Mouse (Mus musculus) heart, postnatal 0 days (tissue): ENCODE measurements around the gene Frmd4b. TPM values are rescaled to one million over a fixed set of nuclear protein-coding genes. Genes with fewer than 3 reads are reported as not detected.
A peak's percentile ranks its signal among the peaks of the same experiment; 100 is the strongest.

Experiments used
- ATAC-seq: fragments of 200-750 bp; cut with Nextera tagmentation; 2 replicates; pipeline ENCODE4 v1.8.0; 2017; ENCODE audit warnings: low read depth, moderate number of reproducible peaks, moderate library complexity; ENCODE audit not compliant: insufficient read depth
- DNase-seq: peaks from one replicate; pipeline ENCODE4 v3.0.0-alpha.2; 2016; ENCODE audit warnings: low spot score
- H3K27ac ChIP-seq: fragments of 300-500 bp; sonication (generic); 2 replicates; pipeline ENCODE4 v1.5.1; 2014; ENCODE audit warnings: low read depth, mild to moderate bottlenecking
- H3K27me3 ChIP-seq: fragments of 300-500 bp; sonication (generic); 2 replicates; pipeline ENCODE4 v1.6.1; 2014; ENCODE audit warnings: low read length, mixed read lengths; ENCODE audit not compliant: control insufficient read depth, insufficient read depth
- H3K36me3 ChIP-seq: fragments of 300-500 bp; sonication (generic); replicated peaks from 2 replicates; pipeline ENCODE4 v1.6.1; 2014; ENCODE audit warnings: low read length, mixed read lengths; ENCODE audit not compliant: control insufficient read depth, insufficient read depth
- H3K4me1 ChIP-seq: fragments of 300-500 bp; sonication (generic); 2 replicates; pipeline ENCODE4 v1.6.1; 2014; ENCODE audit warnings: antibody characterized with exemption; ENCODE audit not compliant: control insufficient read depth, insufficient read depth
- H3K4me2 ChIP-seq: fragments of 300-500 bp; sonication (generic); 2 replicates; pipeline ENCODE4 v1.6.1; 2014; ENCODE audit warnings: low read depth, mild to moderate bottlenecking, low read length, moderate library complexity
- H3K4me3 ChIP-seq: fragments of 300-500 bp; sonication (generic); 2 replicates; pipeline ENCODE4 v1.5.1; 2014; ENCODE audit warnings: low read depth, low read length
- H3K9ac ChIP-seq: fragments of 300-500 bp; sonication (generic); replicated peaks from 2 replicates; pipeline ENCODE4 v1.6.1; 2014; ENCODE audit warnings: low read depth, low read length, mixed read lengths
- H3K9me3 ChIP-seq: fragments of 300-500 bp; sonication (generic); replicated peaks from 2 replicates; pipeline ENCODE4 v1.6.1; 2016; ENCODE audit warnings: low read length; ENCODE audit not compliant: control insufficient read depth
- CTCF ChIP-seq: IDR thresholded peaks from 2 replicates; pipeline ENCODE4 v1.5.1; 2016; ENCODE audit warnings: antibody characterized with exemption, control low read depth, low read depth
- EP300 ChIP-seq: IDR thresholded peaks from 2 replicates; pipeline ENCODE4 v1.6.1; 2016; ENCODE audit warnings: antibody characterized with exemption, low read depth
- WGBS: fragments of 180-500 bp; shearing (Covaris S2); extraction: QIAGEN DNeasy Blood & Tissue Kit; methylation state at CpG from one replicate; pipeline ENCODE4 v1.1.7; 2014; 5-methylcytosine and 5-hydroxymethylcytosine counted together
- polyA plus RNA-seq: library from polyadenylated mRNA; unstranded; fragments of >200 nt; fragmentation: Nextera tagmentation; extraction: Ambion mirVana; gene quantifications from 2 replicates; pipeline ENCODE4 v1.2.1, GENCODE M21; 2015
- total RNA-seq: library from RNA; depleted of rRNA; stranded (reverse); fragments of >200 nt; gene quantifications from 2 replicates; pipeline ENCODE4 v1.2.3, GENCODE M21; 2014; ENCODE audit warnings: low replicate concordance

Gene Frmd4b
- total and polyA plus RNA-seq, 2 experiments from 2014 or later = 6.2 to 19.0 TPM

DNA sequence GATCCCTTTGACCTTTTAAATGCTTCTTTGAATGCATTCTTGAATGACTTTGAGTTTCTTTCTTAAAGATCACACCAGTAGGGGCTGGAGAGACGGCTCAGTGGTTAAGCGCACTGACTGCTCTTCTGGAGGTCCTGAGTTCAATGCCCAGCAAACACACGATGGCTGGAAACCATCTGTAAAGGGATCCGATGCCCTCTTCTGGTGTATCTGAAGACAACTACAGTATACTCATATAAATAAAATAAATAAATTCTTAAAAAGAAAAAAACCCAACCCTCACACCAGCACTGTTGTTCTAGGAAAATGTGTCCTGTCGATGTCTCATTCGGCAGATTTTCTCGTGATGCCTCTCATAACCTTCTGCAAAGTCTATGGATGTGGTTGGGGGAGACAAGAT lies 116.3 kb downstream of the Frmd4b start:
- ATAC-seq = no peak

DNA sequence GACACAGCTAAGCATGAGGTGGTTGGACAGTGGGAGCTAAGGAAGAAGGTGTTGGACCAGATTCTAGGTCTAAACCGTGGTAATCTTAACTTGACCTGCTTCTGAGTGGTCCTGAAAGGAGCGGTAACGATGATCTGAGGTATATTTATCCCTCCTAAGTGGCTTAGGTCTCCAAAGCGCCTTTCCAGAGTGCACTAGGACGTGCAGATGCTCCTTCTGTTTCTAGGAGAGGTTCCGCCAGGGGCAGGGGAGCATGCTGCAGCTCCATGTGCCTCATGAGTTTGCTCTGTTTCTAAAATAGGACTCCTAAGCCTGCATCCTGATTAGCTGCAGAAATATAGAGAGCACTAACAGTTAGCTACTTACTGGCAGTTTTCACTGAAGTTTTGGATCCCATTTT lies 117.1 kb downstream of the Frmd4b start:
- H3K4me3 ChIP-seq = no peak overlapping the region
- no peak for DNase-seq
- no peak overlapping the region for H3K27ac ChIP-seq
- TF ChIP-seq CTCF = no peak
- no peak for TF ChIP-seq EP300
- no peaks in the 10 kb centered on the region for H3K9me3 ChIP-seq
- 56% methylated on average over 6 of the region's 6 CpGs for WGBS
- no peak overlapping the region for H3K9ac ChIP-seq
- no peaks in the 10 kb centered on the region for H3K4me1 ChIP-seq
- H3K27me3 ChIP-seq = no peaks in the 10 kb centered on the region; the same call in 1 of the 2 replicates
- no peak for ATAC-seq
- H3K36me3 ChIP-seq = no peaks in the 10 kb centered on the region
- H3K4me2 ChIP-seq = no peak overlapping the region

More for the DNA sequence above, 116.3 kb downstream of the Frmd4b start:
- Histone ChIP-seq H3K27ac (no peak overlapping the region), H3K27me3 (no peaks in the 10 kb centered on the region; the same call in 1 of the 2 replicates), H3K4me1 (peaks cover 7% of the 10 kb centered on the region; the same call in 1 of the 2 replicates), H3K36me3 (no peaks in the 10 kb centered on the region), H3K4me3 (no peak overlapping the region), H3K9me3 (no peaks in the 10 kb centered on the region), H3K9ac (no peak overlapping the region), H3K4me2 (no peak overlapping the region)
- DNase-seq = no peak
- 80% methylated on average over 7 of the region's 7 CpGs for WGBS
- no peak for TF ChIP-seq CTCF
- TF ChIP-seq EP300 = no peak

GRCm38 (mm10) chr6:97496002-97496401 lies 121.3 kb downstream of the Frmd4b start:
- Histone ChIP-seq H3K36me3 (no peaks in the 10 kb centered on the region), H3K9me3 (no peaks in the 10 kb centered on the region), H3K4me3 (no peak overlapping the region), H3K9ac (no peak overlapping the region), H3K27me3 (no peaks in the 10 kb centered on the region; the same call in 1 of the 2 replicates), H3K27ac (no peak overlapping the region), H3K4me2 (no peak overlapping the region), H3K4me1 (no peaks in the 10 kb centered on the region)
- no peak for TF ChIP-seq EP300
- TF ChIP-seq CTCF = no peak
- ATAC-seq (no peak), DNase-seq (no peak)
- WGBS = 54% methylated on average over 1 of the region's 1 CpGs

- no peak overlapping the region for H3K4me3 ChIP-seq
- H3K27me3 ChIP-seq = peaks cover 13% of the 10 kb centered on the region
- WGBS = 83% methylated on average over 5 of the region's 5 CpGs
- peaks cover 9% of the 10 kb centered on the region; the same call in 1 of the 2 replicates for H3K4me1 ChIP-seq
- no peaks in the 10 kb centered on the region for H3K36me3 ChIP-seq
- no peak for ATAC-seq
- no peak overlapping the region for H3K27ac ChIP-seq
- H3K9me3 ChIP-seq = no peaks in the 10 kb centered on the region
- H3K4me2 ChIP-seq = no peak overlapping the region
- no peak for DNase-seq
- TF ChIP-seq CTCF (no peak), EP300 (no peak)
- no peak overlapping the region for H3K9ac ChIP-seq
Observed at GRCm38 (mm10) chr6:97491065-97491464, 126.3 kb downstream of the Frmd4b start.

DNA sequence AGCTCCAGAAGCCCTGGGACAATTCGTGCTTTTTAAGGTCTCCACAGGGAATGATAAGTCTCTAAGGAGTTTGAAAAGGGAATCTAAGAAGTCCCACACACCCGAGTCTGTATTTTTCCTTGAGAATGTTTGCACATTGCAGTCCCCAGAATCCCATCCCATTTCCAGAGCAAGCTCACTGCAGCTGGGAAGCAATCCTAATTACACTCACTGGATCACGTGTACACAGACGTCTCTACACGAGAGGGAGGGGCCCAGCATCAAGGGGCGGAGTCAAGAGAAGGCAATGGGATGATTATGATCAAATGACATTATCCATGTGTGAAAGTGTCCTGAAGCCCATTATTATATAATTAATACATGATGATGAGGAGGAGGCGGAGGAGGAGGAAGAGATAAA lies 128.5 kb downstream of the Frmd4b start:
- Histone ChIP-seq H3K27ac (no peak overlapping the region; the same call in 1 of the 2 replicates), H3K9me3 (no peaks in the 10 kb centered on the region), H3K4me1 (peaks cover 9% of the 10 kb centered on the region; the same call in 1 of the 2 replicates), H3K4me2 (no peak overlapping the region), H3K4me3 (no peak overlapping the region), H3K9ac (no peak overlapping the region), H3K36me3 (no peaks in the 10 kb centered on the region), H3K27me3 (peaks cover 13% of the 10 kb centered on the region)
- WGBS = 43% methylated on average over 7 of the region's 7 CpGs
- TF ChIP-seq CTCF (no peak), EP300 (no peak)
- DNase-seq (peak; percentile 23), ATAC-seq (no peak)

- Histone ChIP-seq H3K9me3 (no peaks in the 10 kb centered on the region), H3K9ac (no peak overlapping the region), H3K4me1 (peaks cover 9% of the 10 kb centered on the region; the same call in 1 of the 2 replicates), H3K27me3 (peaks cover 13% of the 10 kb centered on the region), H3K36me3 (no peaks in the 10 kb centered on the region), H3K4me3 (no peak overlapping the region), H3K27ac (no peak overlapping the region; the same call in 1 of the 2 replicates), H3K4me2 (peak overlapping the region; percentile 82; the same call in 1 of the 2 replicates)
- 37% methylated on average over 8 of the region's 8 CpGs for WGBS
- no peak for TF ChIP-seq CTCF
- no peak for TF ChIP-seq EP300
- DNase-seq = no peak
- ATAC-seq = no peak
Observed at GRCm38 (mm10) chr6:97488280-97488679, 129.1 kb downstream of the Frmd4b start.
